Mouse (Mus musculus): ENCODE data around the gene Tmem208. TPM values are rescaled to one million over a fixed set of nuclear protein-coding genes. Genes with fewer than 3 reads are reported as not detected.

Tmem208 gene
- total and polyA plus RNA-seq, 3 experiments: 76.2 to 133 (median 88.1) TPM

DNA sequence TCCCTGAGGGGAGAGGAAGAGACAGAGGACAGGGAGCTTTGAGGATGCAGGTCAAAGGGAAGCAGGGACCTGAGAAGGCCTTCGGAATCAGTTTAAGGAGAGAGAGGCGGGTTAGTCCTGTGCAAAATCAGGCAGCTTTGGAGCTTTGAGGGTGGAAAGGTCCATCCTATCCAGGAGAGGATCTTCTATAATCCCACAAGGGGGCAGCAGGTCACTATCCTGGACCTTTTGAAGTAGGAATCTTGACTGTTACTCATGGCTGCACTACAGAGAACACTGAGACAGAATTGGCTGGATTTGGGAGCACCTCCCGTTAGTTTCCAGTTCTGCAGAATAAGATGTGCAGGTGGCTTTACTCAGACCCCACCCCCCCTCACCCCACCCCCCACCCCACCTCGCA is 33.5 kb downstream of the Tmem208 start:
- Histone ChIP-seq H3K4me3 (replicated peaks in 1 of 3; ENCODE audit: low read depth in 2 of 3, low read length in 2 of 3, poor library complexity in 1 of 3) (no peak overlapping the region), H3K36me3 (replicated peaks in 1 of 2; ENCODE audit: control insufficient read depth in 1 of 2, insufficient read depth in 1 of 2, low read length in 1 of 2) (peaks cover 2 to 31% of the 10 kb centered on the region in 2 experiments), H3K9me3 (replicated peaks; ENCODE audit: low read length) (no peaks in the 10 kb centered on the region), H3K27me3 (replicated peaks) (no peaks in the 10 kb centered on the region), H3K79me2 (replicated peaks; ENCODE audit: control insufficient read depth, extremely low read depth, insufficient read depth, poor library complexity, severe bottlenecking) (no peaks in the 10 kb centered on the region), H3K9ac (ENCODE audit: insufficient read depth, low read depth) (no peak overlapping the region), H3K27ac (ENCODE audit: insufficient read depth, low read depth) (no peak overlapping the region), H3K4me1 (ENCODE audit: control insufficient read depth in 1 of 2, insufficient read depth in 2 of 2) (peaks cover 9 to 15% of the 10 kb centered on the region in 2 experiments), H3K4me2 (ENCODE audit: insufficient read depth, low read depth, poor library complexity, severe bottlenecking) (no peak overlapping the region)
- TF ChIP-seq RCOR1 (conservative IDR thresholded peaks at IDR 0.05; ENCODE audit: low read depth, low read length) (no peak), CTCF (conservative IDR thresholded peaks at IDR 0.05 in 1 of 2, IDR thresholded peaks at IDR 0.05 in 1 of 2; ENCODE audit: low read depth in 2 of 2, low read length in 2 of 2) (peak in 1 of 2 experiments; percentile 60; a peak in 2 of 4 replicates), GABPA (IDR thresholded peaks at IDR 0.05; ENCODE audit: insufficient replicate concordance, low read depth, low read length) (no peak), HCFC1 (IDR thresholded peaks at IDR 0.05; ENCODE audit: low read depth, low read length) (no peak), USF2 (conservative IDR thresholded peaks at IDR 0.05; ENCODE audit: low read depth, low read length) (no peak), KAT2A (IDR thresholded peaks at IDR 0.05; ENCODE audit: insufficient replicate concordance, low read length) (no peak), SMC3 (IDR thresholded peaks at IDR 0.05; ENCODE audit: low read depth, low read length) (peak; percentile 50), MAX (IDR thresholded peaks at IDR 0.05; ENCODE audit: low read length) (no peak), BHLHE40 (IDR thresholded peaks at IDR 0.05; ENCODE audit: low read depth, low read length) (no peak), ZKSCAN1 (IDR thresholded peaks at IDR 0.05; ENCODE audit: borderline replicate concordance, low read depth, low read length) (no peak), EP300 (IDR thresholded peaks at IDR 0.05; ENCODE audit: low read length) (no peak), RAD21 (IDR thresholded peaks at IDR 0.05; ENCODE audit: low read depth, low read length) (peak; percentile 54), SIN3A (IDR thresholded peaks at IDR 0.05; ENCODE audit: low read length) (no peak)
- DNase-seq (ENCODE audit: extremely low read depth): peak; percentile 31
- dilution Hi-C loops (cut with MboI; ENCODE audit: extremely low pct_ligation_motif_present, extremely low pct_unique_long_range_greater_than_20kb, low sequenced_read_pairs): no loop called here
- in situ Hi-C loops (cut with MboI; ENCODE audit: low pct_ligation_motif_present, low pct_unique_long_range_greater_than_20kb, low sequenced_read_pairs): loop anchor here (10.0 kb wide), 1 partner anchor 115 kb away; the partner anchor contains the start of gene Tppp3

DNA sequence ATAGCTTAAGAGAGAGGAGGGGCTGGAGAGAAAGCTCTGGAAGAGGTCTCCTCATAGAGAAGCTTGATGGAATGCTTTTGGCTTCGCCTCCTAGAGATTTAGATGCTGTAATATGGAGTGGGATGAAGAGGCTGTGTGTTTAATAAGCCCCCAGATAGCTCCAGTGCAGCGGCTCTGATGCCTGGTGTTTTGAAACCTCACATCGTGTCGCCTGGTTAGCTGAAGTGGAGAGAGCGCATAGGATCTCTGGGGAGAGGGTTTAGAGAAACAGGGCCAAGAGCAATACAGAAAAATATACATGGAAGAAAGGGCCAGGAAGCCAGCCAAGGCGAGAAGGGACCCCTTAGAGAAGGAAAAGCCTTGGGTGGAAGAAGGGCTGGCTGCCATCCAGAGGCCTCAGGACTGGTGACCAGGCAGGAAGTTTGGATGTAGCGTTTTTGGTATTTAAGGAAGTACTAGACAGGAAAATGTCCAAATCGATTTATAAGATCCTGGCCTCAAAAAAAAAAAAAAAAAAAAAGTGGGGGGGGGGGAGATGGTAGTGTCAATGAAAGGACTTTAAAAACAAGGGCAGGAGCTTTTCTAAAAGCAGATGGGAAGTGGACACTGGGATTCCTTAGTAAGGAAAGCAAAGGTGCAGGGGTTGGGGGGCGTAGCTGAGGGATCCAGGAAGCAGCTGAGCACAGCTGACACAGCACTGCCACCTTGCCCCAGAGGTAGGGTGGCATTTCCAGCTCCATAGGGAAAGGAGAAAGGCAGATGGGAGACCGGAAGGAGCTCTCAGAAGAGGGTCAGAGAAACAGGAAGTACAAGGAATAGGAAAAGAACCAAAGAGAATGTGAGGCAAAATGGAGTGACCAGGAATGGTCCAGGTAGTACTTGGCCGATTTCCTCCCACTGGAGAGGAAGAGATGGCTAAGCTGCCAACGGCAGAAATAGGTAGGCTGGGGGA is 35.9 kb downstream of the Tmem208 start:
- in situ Hi-C loops (cut with MboI; ENCODE audit: low pct_ligation_motif_present, low pct_unique_long_range_greater_than_20kb, low sequenced_read_pairs): loop anchor here (10.0 kb wide), 1 partner anchor 113 kb away; the partner anchor contains the start of gene Tppp3
- no peak overlapping the region for H3K9ac ChIP-seq (ENCODE audit: insufficient read depth, low read depth)
- dilution Hi-C loops (cut with MboI; ENCODE audit: extremely low pct_ligation_motif_present, extremely low pct_unique_long_range_greater_than_20kb, low sequenced_read_pairs): no loop called here
- no peak for TF ChIP-seq TCF12 (IDR thresholded peaks at IDR 0.05; ENCODE audit: low read depth, low read length)
- TF ChIP-seq NRF1 (IDR thresholded peaks at IDR 0.05; ENCODE audit: low read depth, low read length): no peak
- TF ChIP-seq CHD1 (IDR thresholded peaks at IDR 0.05; ENCODE audit: low read depth, low read length): no peak
- TF ChIP-seq HCFC1 (IDR thresholded peaks at IDR 0.05; ENCODE audit: low read depth, low read length): no peak
- TF ChIP-seq USF1 (IDR thresholded peaks at IDR 0.05; ENCODE audit: low read depth, low read length): no peak
- H3K27me3 ChIP-seq (replicated peaks): no peaks in the 10 kb centered on the region
- no peaks in the 10 kb centered on the region for H3K9me3 ChIP-seq (replicated peaks; ENCODE audit: low read length)
- no peak overlapping the region for H3K27ac ChIP-seq (ENCODE audit: insufficient read depth, low read depth)
- no peak overlapping the region for H3K4me2 ChIP-seq (ENCODE audit: insufficient read depth, low read depth, poor library complexity, severe bottlenecking)
- H3K4me1 ChIP-seq (ENCODE audit: control insufficient read depth in 1 of 2, insufficient read depth in 2 of 2): no peaks in the 10 kb centered on the region
- H3K4me3 ChIP-seq (replicated peaks in 1 of 3; ENCODE audit: low read depth in 2 of 3, low read length in 2 of 3, poor library complexity in 1 of 3): no peak overlapping the region
- no peaks in the 10 kb centered on the region for H3K79me2 ChIP-seq (replicated peaks; ENCODE audit: control insufficient read depth, extremely low read depth, insufficient read depth, poor library complexity, severe bottlenecking)
- H3K36me3 ChIP-seq (replicated peaks in 1 of 2; ENCODE audit: control insufficient read depth in 1 of 2, insufficient read depth in 1 of 2, low read length in 1 of 2): peaks cover 2 to 23% of the 10 kb centered on the region in 2 experiments
- no peak for DNase-seq (ENCODE audit: extremely low read depth)
